In the genomic region with DNA sequence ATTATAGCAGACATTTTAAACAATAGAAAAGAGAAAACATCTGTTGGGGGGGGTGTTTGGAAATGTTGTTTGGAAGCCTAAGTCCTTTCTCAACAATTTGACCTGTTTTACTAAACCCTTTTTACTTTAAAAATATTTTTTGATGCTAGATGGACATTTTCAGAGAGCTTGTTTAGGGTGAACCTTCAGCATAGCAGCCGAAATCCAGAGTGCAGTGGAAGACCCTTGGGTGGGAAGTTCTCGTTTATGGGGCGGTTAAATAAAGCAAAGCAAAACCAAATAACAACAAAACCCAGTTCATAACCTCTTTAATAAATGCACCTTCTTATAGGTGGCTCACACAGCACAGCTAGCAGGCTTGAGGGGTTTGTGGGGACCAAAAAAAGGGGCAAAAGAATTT, we compare ENCODE assay signal across 8 mouse cellular contexts.
DNase-seq lines count a peak whose midpoint lies in the region; ATAC-seq and TF ChIP-seq lines count a peak whose summit lies in the region.

No protein-coding gene starts in this region.

- no peak for DNase-seq in kidney, adult 8-10 months
- no peak for DNase-seq in layer of hippocampus, postnatal 36 days
- DNase-seq in c-Kit-positive CD71-positive TER-119-positive erythroid progenitor cells, embryonic 14.5 days (ENCODE audit: low spot score): no peak
- DNase-seq in thymus, postnatal 25 days: no peak

- peak overlapping the region; percentile 92 for H3K4me2 ChIP-seq in kidney, embryonic 14.5 days (replicated peaks; ENCODE audit: low read depth, low read length)
- peak overlapping the region; percentile 79 for H3K4me2 ChIP-seq in hindbrain, embryonic 12.5 days (replicated peaks)
- H3K4me2 ChIP-seq in midbrain, embryonic 15.5 days: peak overlapping the region; percentile 66

- H3K4me3 ChIP-seq in kidney, embryonic 14.5 days (ENCODE audit: low read length): peak overlapping the region; percentile 63
- peak overlapping the region; percentile 86 for H3K4me3 ChIP-seq in cortical plate, adult 2 months (ENCODE audit: insufficient read depth, low read length)
- peak overlapping the region; percentile 71 for H3K4me3 ChIP-seq in hindbrain, embryonic 12.5 days
- peak overlapping the region; percentile 82 for H3K4me3 ChIP-seq in midbrain, embryonic 15.5 days

- WGBS in kidney, embryonic 14.5 days: 70% methylated on average over 3 of the region's 3 CpGs
- 84% methylated on average over 3 of the region's 3 CpGs for WGBS in hindbrain, embryonic 12.5 days
- WGBS in midbrain, embryonic 15.5 days: 70% methylated on average over 3 of the region's 3 CpGs

- no peaks in the 10 kb centered on the region for H3K9me3 ChIP-seq in kidney, embryonic 14.5 days (ENCODE audit: control insufficient read depth, low read length)
- H3K9me3 ChIP-seq in hindbrain, embryonic 12.5 days (replicated peaks): no peaks in the 10 kb centered on the region
- H3K9me3 ChIP-seq in midbrain, embryonic 15.5 days: no peaks in the 10 kb centered on the region

- no peaks in the 10 kb centered on the region; the same call in 1 of the 2 replicates for H3K27me3 ChIP-seq in kidney, embryonic 14.5 days (ENCODE audit: control insufficient read depth, insufficient read depth, low read length)
- peaks cover 83% of the 10 kb centered on the region for H3K27me3 ChIP-seq in hindbrain, embryonic 12.5 days
- peaks cover 18% of the 10 kb centered on the region for H3K27me3 ChIP-seq in midbrain, embryonic 15.5 days (replicated peaks)

- no peak for TF ChIP-seq POLR2A in cortical plate, adult 2 months (IDR thresholded peaks at IDR 0.05; ENCODE audit: extremely low read depth, insufficient read depth, low read length)

- H3K36me3 ChIP-seq in kidney, embryonic 14.5 days (ENCODE audit: control insufficient read depth, insufficient read depth, low read length): peaks cover 4% of the 10 kb centered on the region; the same call in 1 of the 2 replicates
- 0 out of 2 replicates have a peak, but pooled peaks cover 3% of the 10 kb centered on the region for H3K36me3 ChIP-seq in hindbrain, embryonic 12.5 days
- H3K36me3 ChIP-seq in midbrain, embryonic 15.5 days (replicated peaks): no peaks in the 10 kb centered on the region

- peak overlapping the region; percentile 97; the same call in 1 of the 2 replicates for H3K9ac ChIP-seq in kidney, embryonic 14.5 days (ENCODE audit: low read depth, low read length)
- H3K9ac ChIP-seq in hindbrain, embryonic 12.5 days: peak overlapping the region; percentile 88
- peak overlapping the region; percentile 88 for H3K9ac ChIP-seq in midbrain, embryonic 15.5 days

- no peak for ATAC-seq in kidney, embryonic 14.5 days (ENCODE audit: low FRiP score, low TSS enrichment)
- ATAC-seq in hindbrain, embryonic 12.5 days (ENCODE audit: low FRiP score): no peak
- no peak for ATAC-seq in midbrain, embryonic 15.5 days (replicated peaks)

- peaks cover 31% of the 10 kb centered on the region; the same call in 1 of the 2 replicates for H3K4me1 ChIP-seq in kidney, embryonic 14.5 days (ENCODE audit: control insufficient read depth, insufficient read depth, low read length)
- peaks cover 13% of the 10 kb centered on the region for H3K4me1 ChIP-seq in cortical plate, adult 2 months (ENCODE audit: control insufficient read depth, insufficient read depth, low read length)
- peaks cover 44% of the 10 kb centered on the region for H3K4me1 ChIP-seq in hindbrain, embryonic 12.5 days
- H3K4me1 ChIP-seq in midbrain, embryonic 15.5 days: peaks cover 64% of the 10 kb centered on the region

- no peak for TF ChIP-seq CTCF in cortical plate, adult 2 months (IDR thresholded peaks at IDR 0.05; ENCODE audit: extremely low read depth, insufficient read depth, low read length)

- H3K27ac ChIP-seq in kidney, embryonic 14.5 days (ENCODE audit: low read depth, low read length): no peak overlapping the region; the same call in 1 of the 2 replicates
- peak overlapping the region; percentile 100 for H3K27ac ChIP-seq in cortical plate, adult 2 months (ENCODE audit: insufficient read depth, low read length)
- H3K27ac ChIP-seq in hindbrain, embryonic 12.5 days: peak overlapping the region; percentile 96; the same call in 1 of the 2 replicates
- H3K27ac ChIP-seq in midbrain, embryonic 15.5 days: peak overlapping the region; percentile 98
